Mouse (Mus musculus): ENCODE results near the gene Qrich1.

DNA sequence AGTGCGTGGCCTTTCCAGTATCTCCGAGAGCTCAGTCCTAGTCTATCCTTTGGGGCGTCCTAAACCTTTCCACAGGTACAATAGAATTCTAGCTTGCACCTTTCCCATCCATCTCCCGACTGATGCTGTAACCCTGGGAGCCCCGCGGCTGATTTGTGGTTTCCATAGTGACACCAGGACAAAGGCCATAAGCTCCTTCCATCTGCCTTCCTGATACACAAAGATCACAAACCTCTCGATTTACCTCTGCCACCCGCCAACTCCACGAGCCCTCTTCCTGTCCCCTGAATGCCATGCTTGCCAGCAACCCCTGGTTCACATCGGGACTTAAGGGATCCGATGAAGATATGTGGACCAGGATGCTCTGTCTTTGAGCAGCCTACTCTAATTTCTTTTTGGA is 37.4 kb upstream of the Qrich1 start:
- TF ChIP-seq ZNF384 (IDR thresholded peaks at IDR 0.05; ENCODE audit: low read depth, low read length) (no peak), MAFK (IDR thresholded peaks at IDR 0.05; ENCODE audit: insufficient read depth, low read depth, low read length) (no peak), ZC3H11A (IDR thresholded peaks at IDR 0.05; ENCODE audit: borderline replicate concordance, low read depth, low read length) (no peak), HCFC1 (IDR thresholded peaks at IDR 0.05; ENCODE audit: borderline replicate concordance, insufficient read depth, low read length) (no peak), CHD2 (IDR thresholded peaks at IDR 0.05; ENCODE audit: low read depth, low read length) (no peak)
